Mouse (Mus musculus): ENCODE measurements at regions not wholly inside any gene's neighbourhood (a gene's known extent, or its start where the extent isn't known, plus 50 kb on each side); places are given as distances from the start of the nearest gene placed in this dataset.

- no peaks in the 10 kb centered on the region for H3K36me3 ChIP-seq (replicated peaks in 1 of 2; ENCODE audit: control insufficient read depth in 1 of 2, insufficient read depth in 1 of 2, low read length in 1 of 2)
- no peak for DNase-seq (ENCODE audit: extremely low read depth)
- H3K27me3 ChIP-seq (replicated peaks): no peaks in the 10 kb centered on the region
- H3K79me2 ChIP-seq (replicated peaks; ENCODE audit: control insufficient read depth, extremely low read depth, insufficient read depth, poor library complexity, severe bottlenecking): no peaks in the 10 kb centered on the region
- H3K9ac ChIP-seq (ENCODE audit: insufficient read depth, low read depth): no peak overlapping the region
- in situ Hi-C loops (cut with MboI; ENCODE audit: low pct_ligation_motif_present, low pct_unique_long_range_greater_than_20kb, low sequenced_read_pairs): no loop called here
- TF ChIP-seq ETS1 (conservative IDR thresholded peaks at IDR 0.05; ENCODE audit: low read depth, low read length) (no peak), MAFK (IDR thresholded peaks at IDR 0.05; ENCODE audit: insufficient replicate concordance, low read length) (no peak), BHLHE40 (IDR thresholded peaks at IDR 0.05; ENCODE audit: low read depth, low read length) (no peak), RAD21 (IDR thresholded peaks at IDR 0.05; ENCODE audit: low read depth, low read length) (no peak), JUND (conservative IDR thresholded peaks at IDR 0.05; ENCODE audit: low read depth, low read length) (no peak), MXI1 (IDR thresholded peaks at IDR 0.05; ENCODE audit: low read depth, low read length) (no peak), EP300 (IDR thresholded peaks at IDR 0.05; ENCODE audit: low read length) (no peak), CHD2 (IDR thresholded peaks at IDR 0.05; ENCODE audit: low read length) (no peak), USF2 (conservative IDR thresholded peaks at IDR 0.05; ENCODE audit: low read depth, low read length) (no peak), KAT2A (IDR thresholded peaks at IDR 0.05; ENCODE audit: insufficient replicate concordance, low read length) (no peak), PAX5 (IDR thresholded peaks at IDR 0.05; ENCODE audit: low read length) (no peak), E2F4 (IDR thresholded peaks at IDR 0.05; ENCODE audit: insufficient replicate concordance, low read depth, low read length) (no peak), UBTF (IDR thresholded peaks at IDR 0.05; ENCODE audit: low read depth, low read length) (no peak), CHD1 (IDR thresholded peaks at IDR 0.05; ENCODE audit: low read depth, low read length) (no peak), ZC3H11A (IDR thresholded peaks at IDR 0.05; ENCODE audit: low read depth, low read length) (no peak), MAX (IDR thresholded peaks at IDR 0.05; ENCODE audit: low read length) (no peak), USF1 (IDR thresholded peaks at IDR 0.05; ENCODE audit: low read depth, low read length) (no peak), ZKSCAN1 (IDR thresholded peaks at IDR 0.05; ENCODE audit: borderline replicate concordance, low read depth, low read length) (no peak), GABPA (IDR thresholded peaks at IDR 0.05; ENCODE audit: insufficient replicate concordance, low read depth, low read length) (no peak), RCOR1 (conservative IDR thresholded peaks at IDR 0.05; ENCODE audit: low read depth, low read length) (no peak)
- H3K27ac ChIP-seq (ENCODE audit: insufficient read depth, low read depth): no peak overlapping the region
- dilution Hi-C loops (cut with MboI; ENCODE audit: extremely low pct_ligation_motif_present, extremely low pct_unique_long_range_greater_than_20kb, low sequenced_read_pairs): no loop called here
- H3K4me3 ChIP-seq (replicated peaks in 1 of 3; ENCODE audit: low read depth in 2 of 3, low read length in 2 of 3, poor library complexity in 1 of 3): no peak overlapping the region
- H3K4me1 ChIP-seq (ENCODE audit: control insufficient read depth in 1 of 2, insufficient read depth in 2 of 2): no peaks in the 10 kb centered on the region
- H3K9me3 ChIP-seq (replicated peaks; ENCODE audit: low read length): no peaks in the 10 kb centered on the region
- H3K4me2 ChIP-seq (ENCODE audit: insufficient read depth, low read depth, poor library complexity, severe bottlenecking): no peak overlapping the region
Measured at GRCm38 (mm10) chrX:12879233-12879632, 117.4 kb upstream of the Med14 start.

GRCm38 (mm10) chrX:12877506-12877905 is 115.6 kb upstream of the Med14 start:
- H3K4me3 ChIP-seq (replicated peaks in 1 of 3; ENCODE audit: low read depth in 2 of 3, low read length in 2 of 3, poor library complexity in 1 of 3): no peak overlapping the region
- no peaks in the 10 kb centered on the region for H3K27me3 ChIP-seq (replicated peaks)
- in situ Hi-C loops (cut with MboI; ENCODE audit: low pct_ligation_motif_present, low pct_unique_long_range_greater_than_20kb, low sequenced_read_pairs) (no loop called here), dilution Hi-C loops (cut with MboI; ENCODE audit: extremely low pct_ligation_motif_present, extremely low pct_unique_long_range_greater_than_20kb, low sequenced_read_pairs) (no loop called here)
- no peak overlapping the region for H3K9ac ChIP-seq (ENCODE audit: insufficient read depth, low read depth)
- no peak for DNase-seq (ENCODE audit: extremely low read depth)
- H3K4me2 ChIP-seq (ENCODE audit: insufficient read depth, low read depth, poor library complexity, severe bottlenecking): no peak overlapping the region
- no peaks in the 10 kb centered on the region for H3K4me1 ChIP-seq (ENCODE audit: control insufficient read depth in 1 of 2, insufficient read depth in 2 of 2)
- H3K27ac ChIP-seq (ENCODE audit: insufficient read depth, low read depth): no peak overlapping the region
- no peaks in the 10 kb centered on the region for H3K9me3 ChIP-seq (replicated peaks; ENCODE audit: low read length)
- H3K36me3 ChIP-seq (replicated peaks in 1 of 2; ENCODE audit: control insufficient read depth in 1 of 2, insufficient read depth in 1 of 2, low read length in 1 of 2): no peaks in the 10 kb centered on the region
- no peaks in the 10 kb centered on the region for H3K79me2 ChIP-seq (replicated peaks; ENCODE audit: control insufficient read depth, extremely low read depth, insufficient read depth, poor library complexity, severe bottlenecking)
- TF ChIP-seq IRF4 (IDR thresholded peaks at IDR 0.05; ENCODE audit: low read depth, low read length) (no peak), ETS1 (conservative IDR thresholded peaks at IDR 0.05; ENCODE audit: low read depth, low read length) (no peak), CHD2 (IDR thresholded peaks at IDR 0.05; ENCODE audit: low read length) (no peak)
